Mouse (Mus musculus): ENCODE data around the gene Szrd1.

Szrd1 gene

DNA sequence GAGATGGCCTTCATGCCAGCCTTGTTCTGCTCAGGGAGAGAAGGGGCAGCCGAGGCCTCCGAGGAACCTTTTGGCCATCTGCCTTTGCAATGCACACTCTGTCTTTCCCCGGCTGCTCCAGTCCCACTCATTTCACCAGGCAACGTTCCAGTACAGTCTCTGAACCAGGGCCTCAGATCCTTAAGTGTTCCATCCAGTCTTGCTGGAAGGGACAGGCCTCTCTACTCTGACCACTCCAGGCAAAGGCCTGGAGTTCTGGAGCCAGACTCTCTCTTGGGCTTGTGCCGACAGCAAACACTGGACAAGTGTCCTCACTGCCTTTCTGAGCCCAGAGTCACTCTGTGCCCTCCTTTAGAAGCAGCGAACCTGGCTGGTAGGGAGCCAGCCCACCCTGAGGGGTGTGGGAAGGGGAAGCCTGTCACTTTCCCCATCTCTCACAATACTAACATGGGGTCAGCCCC is 25.0 kb downstream of the Szrd1 start:
- DNase-seq, result no peak

DNA sequence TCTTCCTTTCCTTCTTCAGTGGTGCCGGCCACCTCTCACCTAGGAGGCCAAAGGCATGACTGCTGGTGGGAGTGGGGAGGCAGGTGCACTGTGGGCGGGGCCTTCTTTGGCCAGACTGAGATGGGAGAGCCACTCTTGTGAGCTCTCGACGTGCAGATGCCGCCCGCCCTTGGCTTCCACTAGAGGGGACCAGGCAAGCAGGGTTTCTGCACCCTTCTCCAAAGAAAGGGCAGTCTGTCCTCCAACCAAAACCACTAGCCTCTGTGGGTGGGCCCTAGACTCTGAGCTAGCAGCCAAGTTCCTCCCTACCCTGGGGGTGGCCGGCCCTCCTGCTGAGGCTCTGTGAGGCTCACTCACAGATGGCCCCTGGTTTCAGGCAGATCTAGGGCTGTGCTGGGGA is 25.7 kb downstream of the Szrd1 start:
- DNase-seq, result no peak

DNA sequence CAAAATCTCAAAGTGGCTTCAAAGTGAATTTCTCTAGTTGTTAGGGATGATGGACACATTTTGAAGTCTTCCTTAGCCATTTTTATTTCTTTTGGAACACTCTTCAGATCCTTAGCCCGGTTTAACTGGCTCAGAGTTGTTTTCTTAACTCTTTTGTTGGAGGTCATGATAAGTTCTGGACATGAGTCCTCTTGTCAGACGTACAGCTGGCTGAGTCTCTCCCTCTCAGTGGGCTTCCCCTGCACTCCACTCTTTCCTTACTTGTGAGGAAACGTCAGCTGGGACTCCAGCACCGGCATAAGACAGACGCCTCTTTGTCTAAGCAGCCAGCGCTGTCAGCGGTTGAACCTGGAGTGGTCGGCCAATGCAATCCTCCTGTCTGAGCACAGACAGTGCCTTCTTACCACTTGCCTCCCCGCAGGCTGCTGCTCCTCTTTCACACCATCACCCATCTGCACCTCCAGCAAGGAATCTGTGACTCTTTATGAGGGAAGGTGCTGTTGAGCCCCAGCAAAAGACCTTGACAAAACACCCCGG is 31.3 kb downstream of the Szrd1 start:
- DNase-seq, result no peak

DNA sequence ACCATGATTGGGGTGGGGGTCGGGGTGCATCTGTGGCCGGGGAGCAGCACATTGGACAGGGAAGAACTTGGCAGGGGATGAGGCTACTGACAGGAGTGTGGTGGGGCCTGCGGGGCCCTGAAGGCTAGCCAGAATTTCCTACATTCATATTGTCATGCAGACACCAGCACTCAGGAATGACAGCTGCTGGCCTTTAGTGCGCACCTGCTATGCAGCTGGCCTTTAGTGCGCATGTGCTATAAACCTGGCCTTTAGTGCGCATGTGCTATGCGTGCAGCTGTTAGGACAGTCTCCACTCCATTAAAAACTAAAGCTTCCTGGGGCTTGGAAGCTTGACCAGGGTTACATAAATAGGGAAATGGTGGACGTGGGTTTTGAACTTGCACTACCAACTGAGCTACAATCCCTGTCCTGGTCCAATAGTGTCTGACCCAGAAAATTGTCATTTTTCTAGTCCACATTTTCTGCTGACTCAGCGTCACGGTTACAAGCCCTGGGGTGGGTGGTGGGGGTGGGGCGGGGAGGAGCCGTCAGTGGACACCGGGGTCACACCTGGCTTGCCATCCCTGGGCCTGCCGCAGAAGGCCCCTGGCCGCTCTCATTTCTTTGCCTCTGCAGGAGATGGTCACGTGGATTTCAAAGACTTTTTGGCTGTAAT is 32.9 kb downstream of the Szrd1 start:
- DNase-seq, result no peak

DNA sequence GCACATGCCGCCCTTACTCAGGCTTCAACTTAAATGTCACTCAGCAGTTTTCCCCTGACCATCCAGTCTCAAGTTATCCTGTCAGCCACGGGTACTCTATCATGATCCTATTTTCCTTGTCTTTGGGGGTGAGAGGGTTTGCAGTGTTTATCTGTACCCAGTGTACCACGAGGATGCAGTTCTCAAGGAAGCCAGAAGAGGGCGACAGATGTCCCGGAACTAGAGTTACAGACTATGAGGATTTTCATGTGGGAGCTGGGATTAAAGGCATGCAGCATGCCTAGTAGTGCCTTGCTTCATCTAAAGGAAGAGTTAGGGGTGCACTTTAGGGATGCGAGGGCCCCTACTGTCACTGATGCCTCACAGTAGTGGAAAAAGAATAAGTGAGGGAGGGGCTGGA is 37.7 kb downstream of the Szrd1 start:
- DNase-seq, result peak; percentile 56

DNA sequence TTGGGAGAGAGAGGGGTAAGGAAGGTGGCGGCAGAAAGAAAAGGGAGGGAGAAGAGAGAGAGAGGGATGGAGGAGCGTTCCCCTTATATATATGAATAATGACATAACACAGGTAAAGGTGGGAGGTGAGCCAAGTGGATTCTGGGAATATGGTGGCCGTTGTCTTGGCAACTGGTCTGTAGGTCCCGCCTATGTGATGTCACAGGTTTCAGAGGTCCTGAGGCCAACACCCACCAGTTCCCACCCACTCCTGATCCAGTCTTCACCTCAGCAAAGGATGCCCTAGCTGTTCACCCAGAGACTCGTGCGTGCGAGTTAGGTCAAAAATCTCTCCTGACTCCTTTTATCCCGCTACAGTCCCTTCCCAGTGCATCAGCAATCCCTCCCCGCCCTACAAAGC is 38.3 kb downstream of the Szrd1 start:
- DNase-seq, result no peak

DNA sequence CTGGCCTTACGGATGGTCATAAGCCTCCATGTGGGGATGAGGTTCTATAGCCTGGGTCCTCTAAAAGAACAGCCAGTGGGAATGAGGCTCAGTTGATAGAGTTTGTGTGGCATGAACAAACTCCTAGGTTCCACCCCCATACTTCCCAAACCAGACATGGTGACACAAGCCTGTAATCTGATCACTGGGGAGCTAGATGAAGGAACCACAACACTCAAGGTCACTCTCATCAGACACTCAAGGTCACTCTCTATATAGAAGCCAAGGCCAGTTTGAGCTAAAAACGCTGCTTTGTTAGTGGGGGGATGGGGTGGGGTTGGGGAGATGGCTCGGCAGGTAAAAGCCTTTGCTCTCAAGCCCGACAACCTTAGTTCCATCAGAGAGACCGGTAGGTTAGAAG is 39.6 kb downstream of the Szrd1 start:
- DNase-seq, result no peak

GRCm38 (mm10) chr4:141098935-141099334 is 40.6 kb downstream of the Szrd1 start:
- peak; percentile 39 for DNase-seq

- DNase-seq, result no peak
These were observed 42.9 kb downstream of the Szrd1 start for GRCm38 (mm10) chr4:141096710-141097109.

- DNase-seq, result no peak
These were observed 44.6 kb downstream of the Szrd1 start for GRCm38 (mm10) chr4:141095016-141095415.

DNA sequence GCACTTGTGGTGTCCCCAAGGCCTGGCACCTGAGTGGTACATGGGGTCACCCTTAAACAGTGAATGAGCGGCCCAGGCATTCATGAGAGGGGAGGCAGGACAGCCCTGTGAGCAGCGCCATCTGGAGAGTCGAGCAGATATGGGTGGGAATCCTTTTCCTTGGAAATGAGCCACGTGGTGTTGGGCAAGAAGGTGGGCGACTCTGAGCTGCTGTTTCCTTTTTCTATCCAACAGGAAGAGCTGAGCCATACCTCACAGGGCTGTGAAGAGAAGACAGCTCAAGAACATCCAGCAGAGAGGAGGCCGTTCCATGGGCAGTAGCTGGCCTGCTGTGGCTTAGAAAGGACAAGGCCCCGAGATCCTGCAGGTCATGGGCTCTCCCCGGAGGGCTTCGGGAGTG is 50.9 kb downstream of the Szrd1 start:
- DNase-seq, result no peak

DNA sequence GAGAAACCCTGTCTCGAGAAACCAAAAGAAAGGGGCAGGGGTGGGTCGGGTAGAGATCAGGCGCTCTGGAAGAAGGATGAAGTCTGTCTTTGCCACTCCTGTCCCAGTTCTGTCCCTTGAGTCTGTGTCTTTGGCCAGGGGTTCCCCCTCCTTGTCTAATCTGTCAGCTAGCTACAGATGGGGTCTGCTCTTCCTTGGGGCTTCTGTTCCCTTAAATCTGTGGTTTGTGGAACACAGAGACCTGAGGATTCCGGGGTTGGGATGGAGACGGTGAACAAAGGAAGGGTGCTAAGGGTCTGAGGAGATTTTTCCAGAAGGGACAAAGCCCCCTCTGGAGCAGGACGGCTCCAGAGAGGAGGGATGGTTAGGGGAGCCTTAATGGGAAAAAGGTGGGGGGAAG is 51.5 kb downstream of the Szrd1 start, which contains the start of gene Spata21:
TSS of gene Spata21 (plus strand) at position 301 of the 400 bp plus-strand sequence.
- DNase-seq, result no peak

DNA sequence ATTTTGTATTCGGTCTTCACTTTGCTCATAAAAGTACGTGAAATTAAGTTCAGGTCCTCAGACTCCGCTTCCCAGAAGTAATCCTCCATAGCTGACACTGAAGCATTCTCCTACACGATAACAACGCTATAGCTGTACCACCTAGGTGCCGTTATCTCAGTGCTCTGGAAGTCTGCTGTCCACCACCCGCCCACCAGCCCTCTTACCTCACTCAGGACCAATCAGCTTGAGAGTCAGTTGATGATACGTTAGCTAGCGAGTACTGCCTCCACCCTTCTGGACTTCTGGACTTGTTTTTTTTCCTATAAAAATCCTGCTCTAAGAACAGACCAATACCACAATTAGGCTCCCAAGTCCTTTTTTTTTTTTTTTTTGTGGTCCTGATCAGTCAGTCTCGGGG is 52.7 kb downstream of the Szrd1 start:
- peak; percentile 68 for DNase-seq

GRCm38 (mm10) chr4:141078510-141079137 is 61.0 kb downstream of the Szrd1 start:
- no peak for DNase-seq

GRCm38 (mm10) chr4:141077681-141078509 is 61.7 kb downstream of the Szrd1 start, which contains the start of gene Necap2:
TSS of gene Necap2 (minus strand) at chr4:141078357.
- peak; percentile 95 for DNase-seq

DNA sequence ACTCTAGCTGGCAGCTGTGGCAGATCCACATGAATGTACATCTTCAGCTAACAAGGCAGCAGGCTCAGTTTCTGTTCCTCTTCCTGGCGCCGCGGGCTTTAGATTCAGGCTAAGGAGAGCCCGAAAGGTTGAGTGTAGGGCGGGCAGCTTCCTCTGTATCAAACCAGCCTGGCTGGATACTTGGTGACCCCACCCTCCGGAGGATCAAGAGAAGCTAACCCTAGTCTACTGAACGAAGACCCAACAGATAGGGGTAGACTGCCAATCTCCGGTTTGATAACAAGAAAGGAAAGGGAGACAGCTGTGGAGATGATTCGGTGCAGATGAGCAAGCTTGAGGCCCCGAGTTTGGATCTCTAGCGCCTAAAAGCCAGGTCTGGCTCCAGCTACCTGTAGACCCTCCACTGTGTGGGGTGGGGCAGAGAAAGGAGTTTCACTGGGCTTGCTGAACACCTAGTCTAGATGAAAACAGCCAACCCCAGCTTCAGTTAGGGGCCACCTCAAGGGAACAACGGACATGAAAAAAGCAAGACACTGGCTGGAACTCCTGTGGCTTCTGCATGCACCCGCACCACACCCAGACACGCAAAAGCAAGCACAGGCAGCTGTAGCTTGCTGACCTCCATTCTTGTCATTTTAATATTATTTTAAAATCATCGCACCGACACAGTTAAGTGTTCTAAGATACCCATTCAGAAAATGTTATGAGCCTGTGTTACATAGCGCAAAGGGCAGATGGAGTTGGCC is 62.6 kb downstream of the Szrd1 start:
- peak; percentile 81 for DNase-seq

DNA sequence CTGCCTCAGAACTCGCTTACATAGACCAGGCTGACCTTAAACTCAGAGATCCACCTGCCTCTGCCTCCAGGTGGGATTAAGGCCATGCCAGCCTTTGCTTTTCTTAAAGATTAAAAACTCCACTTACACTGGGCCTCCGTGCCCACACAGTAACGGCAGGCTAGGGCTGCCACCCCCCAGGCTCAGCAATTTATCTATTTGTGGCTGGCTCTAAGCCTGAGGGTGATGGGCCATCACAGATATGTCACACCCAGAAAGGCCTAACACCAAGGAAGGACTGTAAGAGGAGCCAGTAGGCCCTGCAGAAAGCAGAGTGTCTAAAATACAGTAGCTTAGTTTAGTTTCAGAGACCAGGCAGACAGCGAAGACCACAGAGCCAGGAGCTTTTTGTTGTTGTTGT is 65.5 kb downstream of the Szrd1 start:
- DNase-seq, result peak; percentile 71

DNA sequence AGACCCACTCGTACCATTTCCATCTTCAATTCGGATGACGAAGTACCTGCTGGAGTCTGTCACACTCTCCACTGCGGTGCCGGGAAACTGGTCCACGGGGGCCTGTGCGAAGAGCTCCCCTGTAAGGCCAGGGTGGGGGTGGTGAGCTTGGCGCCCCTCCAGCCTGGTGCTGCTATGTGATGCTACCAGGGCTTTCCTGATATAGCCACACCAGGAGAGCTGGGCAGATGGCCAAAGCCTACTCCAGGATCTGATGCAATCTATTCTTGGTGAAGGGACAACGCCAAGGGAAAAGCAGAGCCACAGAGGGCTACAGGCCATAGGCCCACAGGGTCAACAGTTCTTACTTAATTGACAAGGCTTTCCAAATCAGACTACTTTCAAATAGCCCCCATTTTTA is 65.9 kb downstream of the Szrd1 start:
- no peak for DNase-seq

GRCm38 (mm10) chr4:141072502-141072901 is 67.1 kb downstream of the Szrd1 start:
- no peak for DNase-seq

GRCm38 (mm10) chr4:141069731-141070130 is 69.8 kb downstream of the Szrd1 start:
- DNase-seq, result peak; percentile 67

DNA sequence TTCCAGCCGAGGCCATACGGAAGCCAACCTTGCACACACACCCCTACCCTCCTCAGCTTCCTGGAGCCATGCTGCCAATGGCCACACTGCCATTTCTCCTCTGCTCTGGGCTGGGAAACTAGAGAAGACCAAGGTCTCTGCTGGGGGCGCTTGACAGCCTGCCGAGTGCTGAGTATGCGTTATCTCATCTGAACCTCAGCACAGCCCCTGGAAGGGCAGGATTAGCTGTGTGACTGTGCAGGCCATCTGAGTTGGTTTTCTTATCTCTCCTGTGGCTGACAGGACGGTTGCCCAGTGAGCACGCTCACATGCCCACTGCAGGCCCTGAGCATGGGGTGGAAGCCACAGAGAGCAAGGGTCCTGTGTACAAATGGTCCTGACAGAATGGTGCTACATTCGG is 70.9 kb downstream of the Szrd1 start:
- DNase-seq, result peak; percentile 77

DNA sequence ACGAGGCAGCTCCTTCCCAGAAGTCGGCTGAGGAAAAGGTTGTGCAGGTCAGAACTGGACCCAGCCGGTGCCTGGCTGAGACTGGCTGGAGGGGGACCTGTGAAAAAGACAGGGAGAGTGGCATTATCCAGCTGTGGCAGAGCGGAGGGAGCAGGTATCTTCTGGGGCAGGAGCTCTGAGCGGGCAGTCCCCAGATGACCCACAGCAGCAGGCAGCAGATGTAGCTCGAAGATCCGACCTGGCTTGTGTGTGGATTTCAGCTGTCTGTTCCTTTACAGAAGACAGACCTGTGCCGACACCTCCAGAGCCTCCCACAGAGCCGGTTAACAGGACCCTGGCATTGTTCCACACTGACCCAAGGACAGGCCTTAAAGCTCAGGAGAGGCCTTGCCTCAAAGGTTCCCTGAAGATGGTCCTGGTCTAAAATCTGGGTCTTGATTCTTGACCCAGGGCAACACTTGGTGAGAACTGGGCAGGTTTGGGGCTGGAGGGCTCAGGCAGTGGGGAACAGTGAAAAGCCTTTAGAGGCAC is 72.0 kb downstream of the Szrd1 start:
- no peak for DNase-seq
